Mouse (Mus musculus) megakaryocyte, embryonic 14.5 days (primary cell): Measurements from ENCODE around the gene Fgf11.

ENCODE experiments used
- FLI1 ChIP-seq: IDR thresholded peaks from 2 replicates; pipeline ENCODE4 v1.6.1; 2012; ENCODE audit warnings: low read length, inconsistent platforms, mixed read lengths
- GATA1 ChIP-seq: IDR thresholded peaks from 3 replicates; pipeline ENCODE4 v1.6.1; 2012; ENCODE audit warnings: mixed read lengths, low read length, inconsistent platforms, borderline replicate concordance

DNA sequence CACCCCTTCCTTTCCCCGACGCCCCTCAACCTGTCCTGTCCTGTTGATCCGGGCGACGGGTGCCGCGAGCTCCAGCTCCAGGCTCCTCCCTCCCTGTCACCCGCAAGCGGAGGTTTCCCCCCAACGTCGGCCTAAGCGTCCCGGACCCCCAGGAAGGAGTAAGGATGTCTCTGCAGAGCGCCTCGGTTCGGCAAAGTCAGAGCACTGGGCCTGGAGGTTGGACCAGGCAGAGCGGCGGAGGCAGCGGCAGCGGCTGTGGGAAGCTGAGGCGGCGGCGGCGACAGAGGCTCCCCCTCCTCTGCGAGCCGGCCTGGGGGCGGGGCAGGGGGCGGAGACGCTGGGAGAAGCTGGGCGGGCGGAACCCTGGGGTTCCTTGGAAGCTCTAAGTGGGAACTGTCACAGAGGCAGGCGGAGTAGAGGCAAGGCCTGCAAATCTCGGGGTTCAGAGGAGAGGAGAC is 1.0 kb upstream of the Fgf11 start:
- TF ChIP-seq GATA1: no peak
- TF ChIP-seq FLI1: no peak
